Mouse (Mus musculus) thymus, adult 2 months (tissue): ENCODE measurements at regions not wholly inside any gene's neighbourhood (a gene's known extent, or its start where the extent isn't known, plus 50 kb on each side); places are given as distances from the start of the nearest gene placed in this dataset.

Source experiments
- DNase-seq: peaks from one replicate; pipeline ENCODE4 v3.0.0; 2021
- H3K27ac ChIP-seq: fragments of 200-500 bp; 2 replicates; pipeline ENCODE4 v1.5.1; 2012; ENCODE audit warnings: low read length, control low read depth; ENCODE audit not compliant: control insufficient read depth, insufficient read depth
- H3K27me3 ChIP-seq: fragments of 200-500 bp; 2 replicates; pipeline ENCODE4 v1.6.1; 2012; ENCODE audit warnings: mild to moderate bottlenecking, low read length, moderate library complexity, mixed read lengths; ENCODE audit not compliant: control insufficient read depth, insufficient read depth
- H3K36me3 ChIP-seq: fragments of 200-500 bp; 2 replicates; pipeline ENCODE4 v1.6.1; 2012; ENCODE audit warnings: mild to moderate bottlenecking, low read length, moderate library complexity; ENCODE audit not compliant: control insufficient read depth, insufficient read depth
- H3K4me1 ChIP-seq: fragments of 200-500 bp; replicated peaks from 2 replicates; pipeline ENCODE4 v1.6.1; 2012; ENCODE audit warnings: low read length; ENCODE audit not compliant: control insufficient read depth, insufficient read depth
- H3K4me3 ChIP-seq: fragments of 200-500 bp; 2 replicates; pipeline ENCODE4 v1.5.1; 2012; ENCODE audit warnings: mild to moderate bottlenecking, low read length, control low read depth, moderate library complexity; ENCODE audit not compliant: control insufficient read depth, insufficient read depth
- CTCF ChIP-seq: fragments of 200-500 bp; IDR thresholded peaks from 2 replicates; pipeline ENCODE4 v1.5.1; 2012; ENCODE audit warnings: mild to moderate bottlenecking, control low read depth, low read length, moderate library complexity, borderline replicate concordance; ENCODE audit not compliant: control insufficient read depth, poor library complexity, insufficient read depth; ENCODE audit errors: extremely low read depth
- POLR2A ChIP-seq: fragments of 200-500 bp; IDR thresholded peaks from 2 replicates; pipeline ENCODE4 v1.6.1; 2012; ENCODE audit warnings: mild to moderate bottlenecking, low read length, control low read depth, moderate library complexity; ENCODE audit not compliant: control insufficient read depth, poor library complexity, insufficient read depth; ENCODE audit errors: extremely low read depth
- WGBS: fragments of 180-500 bp; shearing (Covaris S2); methylation state at CpG from one replicate; pipeline ENCODE4 v1.1.7; 2018; 5-methylcytosine and 5-hydroxymethylcytosine counted together

- WGBS: 98% methylated on average over 3 of the region's 3 CpGs
- no peak overlapping the region for H3K4me3 ChIP-seq
- TF ChIP-seq CTCF (no peak), POLR2A (no peak)
- no peak overlapping the region for H3K27ac ChIP-seq
- H3K36me3 ChIP-seq: no peaks in the 10 kb centered on the region
- DNase-seq: no peak
- no peaks in the 10 kb centered on the region for H3K27me3 ChIP-seq
- H3K4me1 ChIP-seq: no peaks in the 10 kb centered on the region
Observed at GRCm38 (mm10) chr10:122515698-122516097, 67.4 kb downstream of the Avpr1a start.

- TF ChIP-seq CTCF (no peak), POLR2A (no peak)
- WGBS: 99% methylated on average over 4 of the region's 4 CpGs
- H3K4me3 ChIP-seq: no peak overlapping the region
Observed at GRCm38 (mm10) chr10:122519274-122519790, 71.0 kb downstream of the Avpr1a start.

GRCm38 (mm10) chr10:122519981-122520380, 71.7 kb downstream of the Avpr1a start:
- no peaks in the 10 kb centered on the region for H3K36me3 ChIP-seq
- H3K27me3 ChIP-seq: no peaks in the 10 kb centered on the region
- no peaks in the 10 kb centered on the region for H3K4me1 ChIP-seq
- DNase-seq: no peak
- no peak for TF ChIP-seq CTCF
- H3K4me3 ChIP-seq: no peak overlapping the region
- 94% methylated on average over 7 of the region's 7 CpGs for WGBS
- H3K27ac ChIP-seq: no peak overlapping the region

More at GRCm38 (mm10) chr10:122519274-122519790, 71.0 kb downstream of the Avpr1a start:
- no peaks in the 10 kb centered on the region for H3K27me3 ChIP-seq
- no peaks in the 10 kb centered on the region for H3K36me3 ChIP-seq
- no peaks in the 10 kb centered on the region for H3K4me1 ChIP-seq
- H3K27ac ChIP-seq: no peak overlapping the region
- no peak for DNase-seq

GRCm38 (mm10) chr10:122522631-122523030, 74.3 kb downstream of the Avpr1a start:
- Histone ChIP-seq H3K4me1 (no peaks in the 10 kb centered on the region), H3K4me3 (no peak overlapping the region), H3K27ac (no peak overlapping the region), H3K36me3 (no peaks in the 10 kb centered on the region), H3K27me3 (no peaks in the 10 kb centered on the region)
- TF ChIP-seq CTCF (no peak), POLR2A (no peak)
- 79% methylated on average over 3 of the region's 3 CpGs for WGBS
- no peak for DNase-seq

GRCm38 (mm10) chr10:122525360-122525759, 77.1 kb downstream of the Avpr1a start:
- H3K27me3 ChIP-seq: no peaks in the 10 kb centered on the region
- no peak overlapping the region for H3K4me3 ChIP-seq
- DNase-seq: no peak
- H3K36me3 ChIP-seq: no peaks in the 10 kb centered on the region
- 53% methylated on average over 7 of the region's 7 CpGs for WGBS
- H3K27ac ChIP-seq: no peak overlapping the region
- H3K4me1 ChIP-seq: no peaks in the 10 kb centered on the region
- no peak for TF ChIP-seq POLR2A
- no peak for TF ChIP-seq CTCF

GRCm38 (mm10) chr10:122525807-122526206, 77.5 kb downstream of the Avpr1a start:
- no peak for TF ChIP-seq CTCF
- TF ChIP-seq POLR2A: no peak
- WGBS: 47% methylated on average over 6 of the region's 6 CpGs
- DNase-seq: no peak

GRCm38 (mm10) chr10:122528222-122528621, 79.9 kb downstream of the Avpr1a start:
- no peaks in the 10 kb centered on the region for H3K36me3 ChIP-seq
- WGBS: 89% methylated on average over 10 of the region's 10 CpGs
- H3K27me3 ChIP-seq: no peaks in the 10 kb centered on the region
- DNase-seq: no peak
- TF ChIP-seq POLR2A (no peak), CTCF (no peak)
- H3K4me3 ChIP-seq: no peak overlapping the region
- no peak overlapping the region for H3K27ac ChIP-seq
- no peaks in the 10 kb centered on the region for H3K4me1 ChIP-seq

More at GRCm38 (mm10) chr10:122525807-122526206, 77.5 kb downstream of the Avpr1a start:
- Histone ChIP-seq H3K27me3 (no peaks in the 10 kb centered on the region), H3K4me1 (no peaks in the 10 kb centered on the region), H3K4me3 (no peak overlapping the region), H3K27ac (no peak overlapping the region), H3K36me3 (no peaks in the 10 kb centered on the region)
